Mouse (Mus musculus) layer of hippocampus, adult 11-12 months (tissue): ENCODE results near the gene Grip1.
"Not testable (repeated sequence)": the region's sequence is repeated elsewhere in the genome, so short reads cannot be mapped to it uniquely, and the experiment has no call there.

Source experiments
- DNase-seq: peaks from one replicate; pipeline ENCODE4 v3.0.0; 2022; ENCODE audit warnings: low spot score

Grip1 gene

DNA sequence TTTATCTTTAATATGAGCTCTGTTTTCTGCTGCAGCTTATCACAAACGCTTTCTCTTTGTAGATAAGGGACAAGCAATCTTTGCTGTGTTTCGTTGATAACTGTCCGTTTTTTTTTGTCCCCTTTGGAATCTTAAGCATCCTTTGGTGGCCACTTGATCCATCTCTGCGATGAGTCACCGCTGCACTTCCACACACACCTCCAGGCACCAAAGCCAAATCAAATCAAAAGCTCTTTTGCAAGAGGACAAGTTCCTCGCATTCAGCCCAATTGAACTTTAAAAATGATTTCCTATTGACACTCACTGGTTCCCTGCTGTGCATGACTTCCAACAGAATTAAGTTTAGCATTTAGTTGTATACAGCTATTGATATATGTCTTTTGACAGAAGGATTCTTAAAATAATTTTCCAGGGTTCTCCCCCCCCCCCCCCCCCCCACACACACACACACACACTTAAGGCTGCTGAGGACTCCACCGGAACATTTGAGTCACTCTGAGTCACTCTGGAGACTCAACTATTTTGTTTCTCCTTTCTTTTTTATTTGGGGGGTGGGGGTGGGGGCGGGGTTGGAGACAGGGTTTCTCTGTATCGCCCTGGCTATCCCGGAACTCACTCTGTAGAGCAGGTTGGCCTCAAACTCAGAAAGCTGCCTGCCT lies 607.1 kb downstream of the Grip1 start:
- no peak for DNase-seq

DNA sequence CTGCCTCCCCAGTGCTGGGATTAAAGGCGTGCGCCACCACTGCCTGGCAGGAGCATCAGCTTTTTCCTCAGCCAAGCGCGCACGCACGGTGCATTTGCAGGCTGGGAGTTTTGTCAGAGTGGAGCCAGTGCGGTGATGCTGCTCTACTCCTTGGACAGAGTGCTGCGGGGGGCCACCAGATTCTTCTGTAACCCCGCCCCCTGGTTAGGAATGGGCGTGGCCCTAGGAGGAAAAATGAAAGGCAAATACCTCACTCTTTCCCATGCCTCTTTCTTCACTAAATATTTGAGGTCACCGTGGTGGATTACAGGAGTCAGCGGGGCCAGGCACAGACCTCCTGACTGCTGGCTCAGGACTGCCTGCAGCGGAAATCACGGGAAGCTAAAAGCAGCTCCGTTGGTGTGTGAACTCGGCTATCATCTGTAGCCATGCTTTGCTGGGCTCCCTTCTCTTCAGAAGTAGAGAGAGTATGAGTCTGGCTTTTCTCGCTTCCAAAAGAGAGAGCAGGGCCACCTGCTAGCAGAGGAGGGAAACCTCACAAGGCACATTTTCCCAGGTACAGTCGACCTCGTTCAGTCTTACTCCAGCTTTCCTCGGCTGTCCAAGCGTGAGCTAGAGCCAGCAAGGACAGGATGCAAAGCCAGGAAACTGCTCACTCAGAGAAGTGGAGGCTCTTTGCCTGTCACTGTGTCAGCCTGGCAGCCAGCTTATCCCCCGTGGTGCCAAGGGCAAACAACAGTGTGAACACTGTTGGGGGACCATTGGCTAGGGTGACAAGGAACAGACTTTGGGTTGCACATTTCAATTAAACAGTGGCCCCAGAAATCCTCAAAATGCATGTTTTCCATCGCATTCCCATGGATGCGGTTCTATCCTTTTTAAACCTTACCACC lies 607.9 kb downstream of the Grip1 start:
- no peak for DNase-seq

DNA sequence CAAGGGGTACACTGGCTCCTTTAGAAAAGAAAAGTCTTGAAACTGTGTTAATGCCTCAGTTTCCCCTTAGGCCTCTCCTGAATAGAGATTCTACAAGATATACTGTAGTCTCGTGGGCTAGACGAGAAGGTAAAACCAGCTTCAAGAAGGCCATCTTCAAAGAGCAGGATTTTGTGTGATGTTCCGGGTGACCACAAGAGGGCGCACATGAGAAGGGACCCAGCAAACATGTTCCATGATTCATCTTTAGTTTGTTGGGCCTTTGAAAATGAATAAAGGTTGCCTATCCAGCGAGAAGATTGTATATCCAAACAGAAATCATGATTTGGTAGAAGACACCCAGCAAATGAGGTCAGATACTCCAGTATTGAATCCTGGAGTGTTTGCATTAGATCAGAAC lies 610.8 kb downstream of the Grip1 start:
- peak; percentile 59 for DNase-seq

GRCm38 (mm10) chr10:120066319-120066718 lies 612.7 kb downstream of the Grip1 start:
- DNase-seq, result no peak

- no peak for DNase-seq
Observed at GRCm38 (mm10) chr10:120077850-120078249, 624.2 kb downstream of the Grip1 start.

DNA sequence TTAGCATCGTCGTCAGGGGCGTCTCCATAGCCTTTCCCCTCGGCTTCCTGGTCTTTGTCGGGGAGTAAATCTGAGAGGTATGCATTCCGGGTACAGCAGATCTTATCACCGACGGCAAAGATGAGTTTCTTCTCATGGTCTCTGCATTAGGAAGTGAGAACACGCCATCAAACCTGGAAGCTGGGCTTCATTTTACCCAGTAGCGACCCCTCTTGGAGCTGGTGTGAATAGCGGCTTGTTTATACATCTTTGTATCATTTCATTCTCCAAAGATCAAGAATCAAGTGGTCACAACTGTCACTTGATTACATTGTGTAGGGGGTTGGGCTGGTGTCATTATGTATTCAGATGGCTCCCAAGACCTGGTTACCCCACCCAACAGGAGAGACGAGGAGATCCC lies 638.9 kb downstream of the Grip1 start:
- DNase-seq, result no peak

- no peak for DNase-seq
Observed at GRCm38 (mm10) chr10:120095136-120095535, 641.5 kb downstream of the Grip1 start.

- DNase-seq, result no peak
Observed at GRCm38 (mm10) chr10:120095716-120096115, 642.1 kb downstream of the Grip1 start.

- no peak for DNase-seq
Observed at GRCm38 (mm10) chr10:120097564-120097963, 643.9 kb downstream of the Grip1 start.

DNA sequence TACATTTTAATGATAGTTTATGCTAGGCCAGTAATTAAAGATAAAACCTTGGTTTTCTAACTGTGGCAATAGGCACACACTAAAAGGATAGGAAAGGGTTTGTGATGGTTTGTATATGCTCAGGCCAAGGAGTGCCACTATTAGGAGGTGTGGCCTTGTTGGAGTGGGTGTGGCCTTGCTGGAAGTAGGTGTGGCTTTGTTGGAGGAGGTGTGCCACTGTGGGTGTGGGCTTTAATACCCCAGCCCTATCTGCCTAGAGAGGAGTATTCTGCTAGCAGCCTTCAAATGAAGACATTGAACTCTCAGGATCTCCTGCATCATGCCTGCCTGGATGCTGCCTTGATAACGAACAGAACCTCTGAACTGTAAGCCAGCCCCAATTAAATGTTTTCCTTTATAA lies 647.2 kb downstream of the Grip1 start:
- DNase-seq, result no peak

GRCm38 (mm10) chr10:120111691-120112319 lies 658.2 kb downstream of the Grip1 start:
- DNase-seq, result no peak

- DNase-seq, result peak; percentile 96
Observed at GRCm38 (mm10) chr10:120112507-120113396, 659.1 kb downstream of the Grip1 start, which contains the start of gene Helb. Gene Helb, minus strand, starts transcription at chr10:120112987.

DNA sequence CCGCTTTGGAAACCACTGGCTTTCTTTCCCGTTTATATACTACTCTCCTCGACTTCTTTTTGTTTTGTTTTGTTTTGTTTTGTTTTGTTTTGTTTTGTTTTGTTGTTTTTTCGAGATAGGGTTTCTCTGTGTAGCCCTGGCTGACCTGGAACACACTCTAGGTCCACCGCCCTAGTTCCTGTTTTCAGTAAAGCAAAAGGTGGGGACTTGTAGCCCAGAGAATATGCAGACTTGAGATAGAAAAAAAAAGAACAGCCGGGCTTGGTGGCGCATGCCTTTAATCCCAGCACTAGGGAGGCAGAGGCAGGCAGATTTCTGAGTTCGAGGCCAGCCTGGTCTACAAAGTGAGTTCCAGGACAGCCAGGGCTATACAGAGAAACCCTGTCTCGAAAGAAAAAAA lies 659.9 kb downstream of the Grip1 start:
- not testable (repeated sequence) for DNase-seq

DNA sequence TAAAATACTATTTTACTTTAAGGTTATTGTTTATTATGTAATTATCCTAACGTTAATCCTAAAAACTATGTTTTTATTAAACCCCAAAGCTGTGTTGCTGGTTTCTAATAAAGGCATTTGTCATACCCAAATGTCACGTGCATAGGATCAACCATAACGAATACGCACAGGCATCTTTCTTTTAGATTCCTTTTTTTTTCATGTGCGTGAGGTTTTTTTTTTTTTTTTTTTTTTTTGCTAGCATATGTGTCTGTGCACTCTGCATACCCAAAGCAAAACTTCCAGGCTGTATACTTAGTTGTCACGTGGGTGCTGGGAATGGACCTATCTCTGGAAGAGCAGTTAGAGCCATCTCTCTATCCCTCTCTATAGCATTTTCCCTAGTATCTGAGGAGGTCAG lies 660.4 kb downstream of the Grip1 start:
- no peak for DNase-seq

DNA sequence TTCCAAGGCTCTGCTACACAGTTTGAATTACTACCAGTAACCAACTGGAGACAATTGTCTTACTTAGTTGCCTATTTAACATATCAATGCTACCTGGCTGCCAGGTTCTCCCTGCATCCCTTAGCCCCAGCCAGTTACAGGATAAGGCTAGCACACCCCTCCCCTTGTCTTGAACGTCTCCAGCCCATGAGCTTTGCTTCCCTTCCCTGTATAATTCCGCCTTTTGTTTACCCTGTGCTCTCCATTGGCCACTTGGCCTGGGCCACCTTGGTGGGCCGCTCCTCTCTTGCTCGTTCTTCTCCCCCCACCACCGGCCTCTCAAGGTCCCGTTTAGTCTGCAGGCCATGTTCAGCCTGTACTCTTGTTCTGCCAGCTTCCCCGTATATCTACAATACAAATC lies 660.9 kb downstream of the Grip1 start:
- DNase-seq, result no peak

DNA sequence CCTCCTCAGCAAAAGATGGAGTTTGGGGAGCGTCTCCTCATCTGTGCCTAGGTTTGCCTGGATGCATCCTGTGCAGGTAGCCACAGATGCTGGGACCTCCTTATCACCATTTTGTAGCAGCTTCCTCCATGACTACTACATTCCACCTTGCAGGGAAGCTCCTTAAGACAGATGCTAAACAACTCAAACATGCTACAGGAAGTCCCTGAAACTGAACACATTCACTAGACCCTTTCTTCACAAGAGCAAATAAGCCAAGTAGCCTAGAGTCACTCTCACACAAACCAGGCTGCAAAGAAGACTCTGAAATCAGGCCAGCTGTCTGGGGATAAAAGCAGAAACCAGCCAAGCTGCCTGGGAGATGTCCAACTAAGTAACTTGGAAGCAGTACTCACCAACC lies 661.6 kb downstream of the Grip1 start:
- DNase-seq, result no peak

GRCm38 (mm10) chr10:120123721-120124120 lies 670.1 kb downstream of the Grip1 start:
- DNase-seq, result no peak

- DNase-seq, result peak; percentile 89
Observed at GRCm38 (mm10) chr10:120124801-120125464, 671.3 kb downstream of the Grip1 start.

- DNase-seq, result no peak
Observed at GRCm38 (mm10) chr10:120125465-120125857, 671.8 kb downstream of the Grip1 start.

DNA sequence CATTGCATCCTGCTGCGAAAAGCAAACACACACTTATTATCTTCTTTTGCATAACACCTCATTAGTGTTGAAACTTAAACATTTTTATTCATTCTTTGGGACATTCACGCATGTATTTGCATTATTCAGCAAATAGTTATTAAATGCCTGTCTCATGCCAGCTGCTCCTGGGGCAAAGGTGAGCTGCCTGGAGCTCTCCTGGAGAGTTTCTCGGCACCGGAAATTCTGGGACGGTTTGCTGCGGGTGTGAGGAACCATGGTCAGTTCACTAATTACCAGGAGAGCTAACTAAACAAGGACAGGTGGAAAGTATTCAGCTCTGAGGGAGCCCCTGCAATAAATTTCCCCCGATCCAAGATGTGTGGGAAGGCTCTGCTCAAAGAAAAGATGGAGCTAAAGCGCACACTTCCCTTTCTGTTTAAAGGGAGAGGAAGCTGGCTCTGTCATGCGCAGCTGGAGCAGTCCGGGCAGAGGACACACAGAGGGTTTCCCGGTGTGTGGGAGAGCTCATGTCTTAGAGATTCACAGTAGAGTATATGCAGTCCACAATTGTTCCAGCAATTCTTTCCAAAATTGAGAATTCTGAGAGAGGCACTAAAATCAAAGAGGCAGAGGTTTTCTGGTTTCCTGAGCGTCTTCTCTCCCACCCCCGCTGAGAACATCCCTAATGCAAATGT lies 675.1 kb downstream of the Grip1 start:
- no peak for DNase-seq

DNA sequence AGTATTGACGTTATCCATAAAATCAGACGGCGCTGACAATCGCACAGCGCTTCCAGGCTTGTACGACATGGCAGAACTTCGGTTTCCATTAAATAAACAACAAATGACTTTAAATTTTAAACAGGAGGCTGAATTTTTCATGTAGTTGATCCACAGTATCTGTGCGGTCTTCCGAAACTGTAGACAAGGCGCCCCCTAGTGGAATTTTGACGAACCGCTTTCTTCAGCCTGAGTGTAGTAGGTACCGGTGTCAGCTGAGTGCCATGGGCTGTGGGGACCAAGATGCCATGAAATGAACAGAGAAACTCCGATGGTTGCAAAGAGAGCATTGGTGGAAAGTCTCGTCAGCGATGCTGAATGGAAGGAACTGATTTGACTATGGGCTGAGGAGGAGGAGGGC lies 677.0 kb downstream of the Grip1 start:
- DNase-seq, result peak; percentile 68
